Mouse (Mus musculus) adrenal gland, postnatal 10 days (tissue): Measurements from ENCODE around the gene Slc2a12. TPM values are rescaled to one million over a fixed set of nuclear protein-coding genes. Genes with fewer than 3 reads are reported as not detected.

Source experiments
- DNase-seq: peaks from one replicate; pipeline ENCODE4 v3.0.0; 2021; ENCODE audit warnings: mixed read lengths
- total RNA-seq, 2 experiments: library from RNA; stranded (reverse); gene quantifications; 2 replicates each; pipeline ENCODE4 v1.2.3; 2021

Gene Slc2a12
- total RNA-seq, 2 experiments from 2014 or later = 2.0 to 2.8 TPM

DNA sequence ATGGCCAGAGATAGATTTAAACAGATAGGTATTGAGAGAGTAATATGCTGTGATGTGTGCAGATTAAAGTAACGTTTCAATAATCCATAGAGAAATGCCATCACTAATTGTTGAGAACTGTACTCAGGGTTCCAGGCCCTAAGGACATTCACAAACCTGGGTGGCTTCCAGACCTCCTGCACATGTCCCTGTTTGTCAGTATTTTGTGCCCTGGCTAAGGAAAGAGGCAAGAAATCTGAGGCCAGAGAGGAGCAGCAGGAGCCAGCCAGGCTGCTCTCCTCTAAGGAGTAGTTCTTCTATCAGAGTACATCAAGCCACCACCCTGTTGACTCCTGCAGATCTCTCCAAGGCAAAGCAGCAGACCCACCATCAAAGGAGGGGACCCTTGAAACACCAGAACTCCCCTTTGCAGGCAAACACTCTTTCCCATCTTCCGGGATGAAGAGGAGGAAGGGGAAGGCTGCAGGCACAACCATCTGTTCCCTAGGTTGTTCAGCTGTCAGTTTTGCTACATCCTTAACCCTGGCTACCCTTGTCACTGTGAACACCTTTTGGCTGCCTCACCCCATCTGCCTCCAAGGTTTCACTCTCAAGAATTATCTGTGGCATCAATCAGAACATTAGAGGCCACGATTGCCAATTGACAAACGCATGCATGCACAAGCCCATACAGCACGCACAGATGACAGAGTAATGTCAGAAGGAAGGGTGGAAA is 15.6 kb downstream of the Slc2a12 start:
- no peak for DNase-seq

DNA sequence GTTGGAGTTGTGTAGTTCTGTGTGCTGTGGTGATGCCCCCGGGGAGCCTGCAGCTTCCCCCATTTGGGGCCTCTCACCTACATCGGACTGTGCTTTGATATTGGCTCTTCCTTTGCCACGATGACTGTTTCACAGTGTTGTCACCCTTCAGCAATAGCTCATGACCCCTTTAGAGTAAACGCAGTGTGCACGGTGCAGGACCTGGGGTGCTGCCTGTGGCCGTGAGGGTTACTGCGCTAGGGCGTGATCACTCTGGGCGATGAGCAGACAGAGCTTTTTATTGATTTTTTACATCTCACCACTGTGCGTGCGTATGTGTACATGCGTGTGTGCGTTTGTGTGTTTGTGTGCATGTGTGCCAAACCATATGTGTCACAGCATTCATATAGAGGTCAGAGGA is 23.7 kb downstream of the Slc2a12 start:
- DNase-seq = no peak

DNA sequence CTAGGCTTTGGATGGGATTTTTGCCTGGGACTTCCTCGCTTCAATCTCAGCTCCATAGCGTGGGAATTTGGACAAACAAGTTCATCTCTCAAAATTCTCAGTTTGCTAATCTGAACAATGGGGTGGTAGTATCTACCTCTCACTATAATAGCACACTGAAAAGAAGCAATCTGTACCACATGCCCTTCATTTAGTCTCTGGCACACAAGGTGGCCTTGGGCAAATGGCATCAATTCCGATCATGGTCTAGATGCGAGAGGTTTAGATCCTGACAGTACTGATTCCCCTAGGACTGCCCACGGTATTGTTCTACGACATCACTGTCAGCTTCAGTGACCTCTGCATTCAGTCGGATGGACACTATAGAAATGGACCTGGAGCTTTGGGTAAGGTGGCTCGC is 29.4 kb downstream of the Slc2a12 start:
- DNase-seq = no peak

DNA sequence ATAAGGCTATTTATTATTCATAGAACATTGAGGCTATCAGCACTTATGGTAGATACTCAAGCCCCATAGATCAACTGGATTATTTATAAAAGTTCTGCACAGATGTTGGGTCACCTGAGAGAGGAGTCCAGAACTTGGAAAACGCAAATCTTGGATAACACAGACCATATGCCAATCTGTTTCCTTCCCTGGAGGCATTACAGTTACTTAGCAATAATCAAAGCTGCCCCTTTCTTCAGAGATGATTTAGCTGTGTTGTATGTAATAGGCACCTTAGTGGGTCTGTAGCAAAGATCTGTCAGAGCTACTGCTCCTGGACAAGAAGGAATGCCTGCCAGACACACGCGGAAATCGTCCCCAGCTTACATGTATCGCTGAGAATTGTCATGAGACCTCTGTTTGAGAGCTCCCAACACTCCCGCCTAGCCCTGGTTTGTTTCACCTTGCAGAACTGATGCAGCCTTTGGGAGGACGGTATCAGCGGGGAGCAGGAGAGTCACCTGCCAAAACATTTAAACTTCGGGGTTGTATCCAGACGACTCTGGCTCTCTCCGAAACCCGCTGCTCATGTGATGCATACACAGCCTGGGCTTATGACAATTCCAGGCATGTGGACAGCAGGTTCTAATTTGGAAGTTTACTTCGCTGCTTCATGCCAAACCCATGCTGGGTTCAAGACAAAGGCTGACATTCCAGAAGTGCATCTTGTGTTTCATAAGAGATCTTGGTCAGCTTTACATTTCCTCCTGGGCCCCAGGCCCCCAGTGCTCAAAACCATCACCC is 31.2 kb downstream of the Slc2a12 start:
- no peak for DNase-seq

DNA sequence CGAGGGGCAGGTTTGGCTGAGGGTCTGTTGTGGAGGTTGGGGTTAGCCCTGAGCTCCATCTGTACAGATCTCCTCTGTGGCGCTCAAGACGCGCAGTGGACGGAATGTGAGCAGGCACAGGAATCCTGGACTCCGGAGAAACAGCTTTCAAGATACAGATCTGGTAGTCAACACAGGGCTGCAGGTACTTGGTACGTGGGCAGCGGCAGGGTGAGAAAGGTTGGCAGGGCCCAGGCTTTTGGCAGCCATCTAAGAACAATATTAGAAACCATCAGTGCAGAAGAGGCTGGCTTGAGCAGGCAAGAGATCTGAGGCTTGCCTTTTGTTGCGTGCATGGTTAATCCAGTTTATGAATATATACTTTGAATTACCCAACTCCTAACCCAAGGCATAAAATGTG is 51.4 kb downstream of the Slc2a12 start:
- DNase-seq = no peak

DNA sequence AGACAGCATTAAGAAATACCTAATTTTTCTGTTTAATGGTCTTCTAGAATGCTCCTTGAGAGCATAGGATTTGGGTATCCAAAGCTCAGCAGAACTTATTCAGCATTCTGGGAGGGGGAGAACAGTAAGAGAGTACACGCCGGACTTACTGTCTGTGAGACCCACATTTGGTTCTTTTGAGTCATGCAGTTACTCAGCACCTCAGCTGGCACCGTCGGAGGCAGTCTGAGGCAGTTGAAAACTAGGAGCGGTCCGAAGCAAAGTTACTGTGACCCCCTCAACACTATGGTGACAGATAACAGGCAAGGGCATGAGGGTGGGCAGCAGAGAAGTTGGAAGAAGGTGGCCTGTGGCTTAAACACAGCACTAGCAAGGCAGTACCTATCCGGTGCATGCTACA is 52.1 kb downstream of the Slc2a12 start:
- DNase-seq = no peak

DNA sequence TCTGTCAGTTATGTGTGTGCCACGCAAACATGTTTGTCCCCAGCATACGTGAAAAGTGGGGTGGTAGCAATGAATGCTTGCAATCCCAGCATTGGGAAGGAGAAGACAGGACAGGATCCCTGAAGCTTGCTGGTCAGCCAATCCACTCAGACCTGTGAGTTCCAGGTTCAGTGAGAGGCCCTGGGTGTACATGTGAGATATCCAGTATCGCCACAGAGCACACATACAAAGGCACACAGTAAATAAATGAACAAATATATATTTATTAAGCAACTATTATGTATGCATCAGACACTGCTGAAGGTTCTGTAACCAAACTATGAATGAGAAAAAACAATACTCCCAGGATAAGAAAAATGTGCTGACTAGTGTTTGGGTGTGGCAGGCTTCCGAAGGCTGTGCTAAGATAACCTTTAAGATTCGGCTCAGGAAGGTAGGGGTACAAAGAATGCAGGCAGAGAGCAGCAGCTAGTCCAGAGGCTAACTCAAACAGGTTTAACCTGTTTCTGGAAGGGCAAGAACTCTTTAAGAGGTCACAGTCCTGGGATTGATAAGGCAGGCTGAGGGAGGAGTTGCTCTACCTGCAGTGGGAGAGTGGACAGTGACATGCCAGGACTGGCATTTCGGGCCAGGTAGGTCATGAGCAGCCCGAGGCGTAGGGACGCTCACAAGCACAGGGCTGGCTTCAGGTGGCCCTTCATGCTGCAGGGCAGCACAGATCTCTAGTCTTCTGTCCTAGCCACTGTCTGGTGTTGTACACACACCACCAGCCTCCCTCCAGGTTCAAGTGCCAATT is 53.5 kb downstream of the Slc2a12 start:
- no peak for DNase-seq

DNA sequence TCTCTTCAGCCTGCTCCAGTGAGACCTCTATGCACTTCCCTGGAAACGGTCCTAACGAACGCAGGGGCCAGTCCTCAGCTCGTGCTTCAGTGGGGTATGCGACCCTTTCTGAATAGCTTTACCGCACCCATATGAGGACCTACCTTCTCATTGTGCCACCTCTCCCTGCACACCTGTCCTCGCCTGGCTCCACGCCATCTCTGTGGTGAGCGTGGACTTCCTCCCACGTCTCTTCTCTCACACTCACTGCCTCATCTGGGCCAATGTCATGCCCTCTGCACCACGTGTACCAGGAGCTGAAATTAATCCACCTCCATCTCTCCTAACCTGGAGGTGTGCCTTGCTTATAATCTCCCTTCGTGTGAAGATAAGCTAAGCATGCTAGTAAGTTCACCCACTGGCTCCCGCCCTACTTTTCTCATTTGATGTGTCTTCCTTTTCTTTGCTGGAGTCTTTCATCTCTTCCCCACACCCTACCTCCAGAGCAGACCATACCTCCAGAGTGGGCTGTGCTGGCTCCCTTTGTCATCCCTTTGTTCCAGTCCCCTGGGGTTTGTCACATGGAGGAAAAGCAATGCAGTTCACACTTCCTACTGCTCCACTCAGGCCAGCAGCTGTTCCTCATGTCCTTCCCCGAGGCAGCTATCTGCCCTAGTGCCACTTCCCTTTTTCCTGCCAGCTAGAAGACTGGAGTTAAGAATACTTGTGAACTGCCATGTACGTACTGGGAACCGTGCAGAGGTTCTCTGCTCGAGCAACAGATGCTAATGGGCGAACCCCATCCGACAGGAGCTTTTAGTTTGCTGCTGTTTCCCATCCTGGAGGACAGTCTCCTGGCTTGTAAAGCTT is 54.9 kb downstream of the Slc2a12 start:
- DNase-seq = no peak

DNA sequence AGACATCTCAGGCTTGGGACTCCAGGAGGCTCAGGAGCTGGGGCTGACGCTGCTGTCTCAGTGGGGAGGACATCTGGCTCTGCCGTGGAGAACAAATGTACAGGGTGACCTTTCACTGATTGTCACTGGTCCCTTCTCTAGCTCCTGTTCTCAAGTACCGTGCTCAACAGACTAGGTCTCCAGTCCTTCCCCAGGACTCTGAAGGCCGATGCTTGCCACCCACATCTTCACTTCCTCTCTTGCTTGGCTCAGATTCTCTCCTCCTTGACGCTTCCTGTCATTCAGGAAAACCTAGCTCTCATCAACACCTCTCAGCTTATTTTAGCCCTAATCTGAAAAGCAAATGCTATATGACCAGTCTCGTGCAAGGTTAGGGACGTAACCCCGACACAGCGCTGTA is 56.0 kb downstream of the Slc2a12 start:
- no peak for DNase-seq

DNA sequence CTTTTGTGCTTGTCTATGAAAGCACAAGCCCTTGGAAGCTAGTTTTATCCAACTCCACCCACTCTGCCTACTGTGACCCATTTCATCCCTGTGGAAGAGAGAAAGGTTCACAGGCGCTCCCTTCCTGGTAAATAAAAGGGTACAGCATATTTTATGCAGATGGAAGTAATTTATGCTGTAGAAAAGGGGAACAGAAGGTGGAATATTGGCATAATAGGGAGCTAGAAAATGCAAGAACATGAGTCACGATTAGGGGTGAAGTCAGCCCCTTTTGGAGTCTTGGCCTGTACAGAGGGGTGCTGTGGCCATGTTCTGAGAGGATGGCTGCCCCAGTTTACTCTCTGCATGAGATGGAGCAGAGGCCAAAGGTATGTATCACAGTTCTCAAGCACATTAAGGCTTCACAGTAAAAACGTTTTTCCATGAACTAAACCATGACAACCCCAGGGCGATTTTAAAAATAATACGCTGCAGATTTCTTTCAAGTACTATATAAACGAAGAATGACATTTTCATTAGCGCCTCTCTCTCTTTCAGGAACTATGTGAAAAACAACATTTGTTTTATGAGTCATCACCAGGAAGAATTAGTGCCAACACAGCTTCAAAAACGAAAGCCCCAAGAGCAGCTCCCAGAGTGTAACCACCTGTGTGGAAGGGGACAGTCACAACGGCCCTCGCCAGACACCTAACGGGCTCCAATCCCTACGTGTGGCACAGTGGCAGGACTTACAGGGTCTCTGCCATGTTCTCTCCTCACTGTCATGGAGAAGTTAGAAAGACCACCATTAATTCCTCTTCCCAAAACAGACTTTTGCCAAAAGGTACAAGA is 56.9 kb downstream of the Slc2a12 start:
- DNase-seq = no peak

DNA sequence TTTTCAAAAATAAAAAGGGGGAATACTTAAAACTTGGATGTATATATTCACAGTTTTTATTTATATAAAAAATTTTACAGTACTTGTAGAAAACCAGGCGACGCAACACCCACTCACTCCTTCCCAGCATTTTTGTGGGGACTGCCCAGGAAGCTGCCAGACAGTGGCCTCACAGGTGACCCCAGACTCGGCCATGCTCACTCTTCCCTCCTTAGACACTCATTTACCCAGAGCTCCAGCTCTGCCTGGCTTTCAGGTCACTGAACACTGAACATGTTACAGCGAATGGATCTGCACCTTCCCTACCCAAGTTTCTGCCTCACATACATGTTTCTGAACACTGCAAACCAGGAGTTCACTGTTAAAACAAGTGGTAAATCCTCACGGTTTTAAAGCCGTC is 59.0 kb downstream of the Slc2a12 start:
- DNase-seq = no peak

DNA sequence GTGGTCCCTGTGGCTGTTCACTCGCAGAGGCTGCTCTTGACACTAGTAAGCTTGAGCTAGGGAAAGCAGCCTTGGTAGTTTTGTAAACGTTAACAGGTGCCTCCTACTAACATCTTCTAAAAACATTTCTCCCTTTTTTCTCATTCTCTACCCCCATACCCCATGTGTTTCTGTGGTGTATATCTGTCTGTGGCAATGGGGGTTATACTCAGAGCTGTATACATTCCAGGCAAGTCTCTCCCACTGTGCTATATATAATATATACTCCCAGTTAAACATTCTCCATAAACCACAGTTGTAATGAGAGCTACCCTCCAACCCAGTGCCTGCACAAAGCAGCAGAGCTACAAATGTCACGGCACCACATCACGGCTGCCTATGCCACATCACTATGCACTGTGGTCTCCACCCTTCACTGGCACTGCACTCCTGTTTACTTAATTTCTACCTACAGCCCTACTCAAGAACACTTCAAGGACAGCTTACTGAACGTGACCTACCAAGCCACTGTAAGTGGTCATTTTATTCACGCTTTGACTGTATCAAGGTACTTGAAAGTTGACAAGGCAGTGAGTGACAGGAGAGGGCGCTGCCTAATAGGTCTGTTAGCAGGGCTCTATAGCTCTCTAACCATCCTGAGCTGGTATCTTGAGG is 63.5 kb downstream of the Slc2a12 start:
- no peak for DNase-seq

DNA sequence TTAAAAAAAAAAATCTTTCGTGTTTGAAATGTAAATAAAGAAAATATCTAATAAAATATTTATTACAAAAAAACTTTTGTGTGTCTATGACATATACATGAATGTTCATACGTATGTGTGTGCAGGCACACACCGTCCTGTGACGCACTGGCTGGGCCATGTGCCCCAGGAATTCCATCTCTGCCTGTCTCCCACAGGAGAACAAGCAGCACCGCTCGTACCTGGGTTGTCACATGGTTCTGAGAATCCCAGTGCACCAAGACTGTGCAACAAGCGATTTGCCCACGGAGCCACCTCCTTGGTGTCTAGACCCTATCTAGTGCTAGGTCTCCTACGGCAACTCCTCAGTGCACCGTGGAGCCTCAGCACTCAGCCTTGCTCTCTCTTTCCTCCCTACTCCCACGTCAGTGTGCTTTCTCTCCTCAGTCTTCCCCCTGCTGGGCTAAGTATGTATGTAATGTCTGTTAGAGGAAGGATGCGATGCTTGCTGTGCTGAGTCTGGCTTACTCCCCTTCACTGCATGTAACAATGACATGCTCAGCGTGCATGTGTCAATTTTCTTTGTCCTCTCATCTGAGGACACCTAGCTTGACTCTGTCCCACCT is 65.5 kb downstream of the Slc2a12 start:
- no peak for DNase-seq

DNA sequence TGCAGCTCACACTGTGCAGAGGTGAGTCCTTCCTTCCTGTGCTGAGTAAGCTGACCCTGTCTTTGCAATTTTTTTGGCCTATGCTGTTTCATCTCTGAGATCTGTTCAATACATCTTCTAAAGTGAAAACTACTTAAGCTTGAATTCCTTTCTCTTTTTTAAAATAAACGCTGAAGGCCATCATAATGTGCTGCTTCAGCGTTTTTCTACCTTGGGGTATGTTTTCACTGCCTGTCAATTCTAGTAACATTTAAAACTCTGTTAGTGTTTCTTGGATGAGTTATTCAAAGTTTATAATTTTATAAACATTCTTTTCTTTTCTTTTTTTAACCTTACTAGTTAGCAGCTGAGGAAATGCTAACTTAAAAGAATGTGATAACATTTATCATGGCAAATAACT is 68.1 kb downstream of the Slc2a12 start:
- DNase-seq = no peak

DNA sequence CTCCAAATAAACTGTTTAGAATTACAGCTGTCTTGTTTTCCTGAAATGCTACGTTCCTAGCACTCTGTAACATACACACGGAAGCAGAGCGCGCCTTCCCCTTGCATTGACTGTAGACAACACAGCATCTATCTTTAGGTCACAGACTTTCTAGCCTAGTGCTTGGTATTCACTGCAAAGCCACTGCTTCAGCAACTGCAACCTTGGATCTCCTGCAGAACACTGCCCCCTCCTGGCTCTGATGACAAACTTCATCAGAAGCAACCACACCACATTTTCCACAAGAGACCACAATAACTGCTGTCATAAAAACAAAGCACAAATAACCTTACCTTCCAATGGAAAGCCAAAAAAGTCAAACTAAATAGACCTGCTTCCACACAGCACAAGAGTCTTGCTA is 69.7 kb downstream of the Slc2a12 start:
- peak; percentile 64 for DNase-seq

DNA sequence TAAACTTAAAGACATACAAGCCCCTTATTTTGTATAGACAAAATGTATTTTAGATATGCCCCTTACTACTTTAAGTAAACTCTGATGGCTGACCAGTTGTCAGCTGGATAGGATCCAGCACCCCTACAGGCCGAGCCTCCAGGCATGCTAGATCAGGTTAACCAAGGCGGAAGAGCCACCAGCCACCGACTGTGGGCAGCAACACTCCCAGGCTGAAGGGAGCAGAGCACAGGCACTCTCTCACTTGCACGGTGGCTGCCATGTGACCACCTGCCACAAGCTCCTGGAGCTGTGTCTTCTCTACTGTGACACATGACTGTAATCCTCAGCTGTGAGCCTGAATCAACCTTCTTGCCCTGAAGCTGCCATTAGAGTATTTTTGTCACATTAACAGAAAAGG is 73.7 kb downstream of the Slc2a12 start:
- no peak for DNase-seq

DNA sequence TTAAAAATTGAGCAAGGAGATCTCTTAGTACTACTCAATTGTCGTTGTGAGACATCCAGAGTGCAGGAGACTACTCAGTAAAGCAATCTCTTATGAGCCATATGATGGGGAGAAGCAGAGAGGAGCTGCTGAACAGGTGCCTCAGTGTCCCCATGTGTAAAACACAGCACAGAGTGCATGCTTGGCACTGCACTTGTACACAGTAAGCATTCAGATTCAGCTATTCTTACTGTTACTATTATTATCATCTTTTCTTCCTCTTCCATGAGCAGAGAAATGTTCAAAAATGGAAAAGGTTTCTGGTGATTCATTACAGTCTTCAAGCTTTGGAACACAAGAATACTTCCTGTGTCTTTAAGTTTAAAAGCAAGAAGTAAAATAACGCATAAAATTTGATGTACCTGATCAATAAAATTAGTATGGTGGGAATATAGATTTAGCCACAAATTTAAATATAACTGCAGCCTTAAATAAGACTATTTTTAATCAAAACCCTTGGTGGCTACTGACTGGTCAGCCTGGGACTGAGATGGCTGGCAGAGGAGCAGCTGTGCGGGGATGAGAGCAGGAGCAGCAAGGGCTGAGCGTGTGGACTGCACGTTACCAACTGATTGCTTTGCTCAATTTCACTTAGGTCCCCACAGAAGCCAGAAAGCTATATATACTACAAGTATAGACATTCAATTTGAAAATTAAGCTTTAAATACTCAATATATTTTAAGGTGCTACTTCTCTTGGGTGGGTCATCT is 76.1 kb downstream of the Slc2a12 start:
- no peak for DNase-seq

DNA sequence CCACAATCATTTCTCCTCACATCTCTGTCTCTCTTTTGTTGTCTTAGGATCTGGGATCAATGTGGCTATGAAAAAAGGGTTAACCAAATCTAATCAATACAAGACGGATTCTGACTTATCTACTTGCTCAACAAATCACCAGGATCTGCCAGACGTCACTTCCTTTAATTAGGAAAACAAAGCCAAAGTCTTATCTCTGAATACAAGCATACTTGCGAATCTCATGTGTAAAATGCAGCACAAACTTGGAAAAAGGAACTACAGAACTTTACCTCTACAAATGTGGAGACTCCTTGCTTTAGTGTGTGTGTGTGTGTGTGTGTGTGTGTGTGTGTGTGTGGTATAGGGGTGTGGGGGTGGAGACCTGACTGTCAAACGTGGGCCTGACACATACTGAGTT is 80.4 kb downstream of the Slc2a12 start:
- DNase-seq = no peak

DNA sequence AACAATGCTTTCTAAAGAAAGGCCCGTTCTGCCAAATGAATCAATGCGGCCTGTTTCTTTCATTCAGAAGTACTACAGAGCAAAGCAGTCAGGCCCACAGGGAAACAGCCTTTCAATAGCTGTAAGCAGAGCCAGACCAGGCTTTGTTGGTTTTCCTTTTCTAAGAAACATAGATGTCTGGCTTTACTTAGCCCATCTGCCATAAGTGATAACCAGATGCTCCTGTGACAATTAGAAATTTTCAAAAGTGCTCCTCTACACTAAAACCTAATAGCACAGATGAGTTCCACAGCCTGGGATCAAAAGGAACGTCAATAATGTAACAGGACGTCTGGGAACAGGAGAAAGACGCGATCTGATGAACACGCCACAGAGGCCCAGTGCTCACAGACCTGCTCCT is 81.5 kb downstream of the Slc2a12 start:
- DNase-seq = no peak

DNA sequence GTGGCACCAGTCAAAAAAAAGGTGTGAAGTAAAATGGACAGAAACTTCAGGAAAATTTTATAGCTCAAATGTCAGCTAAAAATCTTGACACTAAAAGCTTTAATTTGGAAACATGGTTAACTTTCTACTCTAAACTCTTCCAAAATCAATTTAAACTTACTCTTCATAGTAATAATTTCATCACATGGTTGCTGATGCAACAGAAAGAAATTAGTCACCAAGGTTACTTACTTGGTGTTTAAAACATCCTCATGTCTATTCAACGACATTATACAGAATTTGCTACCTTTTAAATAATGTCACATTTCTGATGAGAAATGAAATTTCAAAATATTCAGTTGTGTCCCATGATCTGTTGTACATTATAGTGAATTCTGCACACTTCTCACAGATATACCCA is 83.4 kb downstream of the Slc2a12 start:
- no peak for DNase-seq
